Mouse (Mus musculus): ENCODE measurements around the gene Fam83d.

- TF ChIP-seq CTCF (IDR thresholded peaks at IDR 0.05; ENCODE audit: low read depth, low read length): no peak
- TF ChIP-seq POLR2A (IDR thresholded peaks at IDR 0.05; ENCODE audit: borderline replicate concordance, low read depth, low read length): no peak
Observed at GRCm38 (mm10) chr2:158833221-158833620, 65.3 kb downstream of the Fam83d start.

Data from bone marrow macrophage, adult 2 months (primary cell).